Mouse (Mus musculus): Measurements from ENCODE around the gene Myo1e. TPM values are rescaled to one million over a fixed set of nuclear protein-coding genes. Genes with fewer than 3 reads are reported as not detected.
"Not testable (repeated sequence)": the region's sequence is repeated elsewhere in the genome, so short reads cannot be mapped to it uniquely, and the experiment has no call there.

Myo1e gene
- polyA plus RNA-seq, 1 experiment, result 0.02 TPM

DNA sequence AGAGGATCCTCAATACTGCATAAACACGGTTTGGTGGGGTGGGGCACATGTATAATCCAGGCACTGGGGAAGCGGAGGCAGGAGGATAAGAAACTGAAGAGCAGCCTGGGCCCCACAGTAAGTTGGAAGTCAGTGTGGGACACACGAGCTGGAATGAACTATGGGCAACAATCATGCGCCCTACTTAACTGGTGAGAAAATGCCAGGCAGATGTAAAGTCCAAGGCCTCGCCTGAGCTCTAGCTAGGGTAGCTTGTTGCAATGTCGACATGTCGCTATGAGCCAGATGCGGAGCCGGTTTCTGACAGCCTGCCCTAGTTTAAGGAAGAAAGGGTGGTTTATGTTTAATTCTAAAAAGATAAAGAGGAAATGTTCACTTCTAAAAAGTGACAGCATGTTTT, 37.9 kb downstream of the Myo1e start:
- Histone ChIP-seq H3K4me1 (ENCODE audit: control insufficient read depth) (no peaks in the 10 kb centered on the region), H3K4me3 (replicated peaks) (no peak overlapping the region), H3K9me3 (ENCODE audit: control insufficient read depth, low read length) (no peaks in the 10 kb centered on the region), H3K27me3 (ENCODE audit: control insufficient read depth) (no peaks in the 10 kb centered on the region), H3K36me3 (ENCODE audit: control insufficient read depth) (no peaks in the 10 kb centered on the region)
- TF ChIP-seq TAL1 (IDR thresholded peaks at IDR 0.05; ENCODE audit: low read length), result no peak
- no peak for TF ChIP-seq GATA1 (IDR thresholded peaks at IDR 0.05; ENCODE audit: low read length)

DNA sequence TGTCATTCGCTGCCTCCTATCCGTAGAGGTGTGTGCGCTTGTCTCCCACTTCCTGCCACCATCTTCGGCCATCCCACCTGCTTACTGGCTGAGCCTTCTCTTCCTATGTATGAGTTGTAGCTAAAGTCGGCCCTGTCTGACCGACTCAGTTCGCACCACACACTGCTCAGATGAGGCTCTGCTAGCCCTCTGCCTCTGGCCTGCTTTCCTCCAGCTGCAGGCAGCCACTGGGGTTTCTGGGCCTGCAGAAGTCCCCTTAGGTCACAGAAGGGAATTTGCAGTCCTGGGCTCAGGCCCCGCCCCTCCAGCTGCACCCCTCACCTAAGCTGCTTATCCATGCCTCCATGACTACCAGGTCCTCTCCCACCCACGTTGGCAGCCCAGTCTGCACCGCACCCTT, 39.3 kb downstream of the Myo1e start:
- Histone ChIP-seq H3K9me3 (ENCODE audit: control insufficient read depth, low read length) (no peaks in the 10 kb centered on the region), H3K4me1 (ENCODE audit: control insufficient read depth) (no peaks in the 10 kb centered on the region), H3K27me3 (ENCODE audit: control insufficient read depth) (no peaks in the 10 kb centered on the region), H3K4me3 (replicated peaks) (no peak overlapping the region), H3K36me3 (ENCODE audit: control insufficient read depth) (no peaks in the 10 kb centered on the region)
- TF ChIP-seq TAL1 (IDR thresholded peaks at IDR 0.05; ENCODE audit: low read length), result no peak
- no peak for TF ChIP-seq GATA1 (IDR thresholded peaks at IDR 0.05; ENCODE audit: low read length)

DNA sequence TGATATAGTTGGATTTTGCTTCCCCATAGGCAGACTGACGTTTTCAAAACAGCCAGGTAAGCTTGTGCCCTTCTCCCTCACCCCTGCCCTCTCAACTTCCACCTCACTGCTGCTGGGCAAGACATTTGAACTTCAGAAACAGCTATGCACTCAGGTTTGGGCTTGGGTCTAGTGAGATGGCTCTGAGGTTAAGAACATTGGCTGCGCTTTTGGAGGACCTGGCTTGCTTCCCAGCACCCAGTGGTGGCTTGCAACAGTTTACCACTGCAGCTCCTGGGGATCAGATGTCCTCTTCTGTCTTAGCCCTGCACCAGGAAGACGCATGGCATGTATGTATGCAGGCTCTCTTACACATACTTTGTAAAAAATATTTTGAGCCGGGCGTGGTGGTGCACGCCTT, 40.9 kb downstream of the Myo1e start:
- no peak overlapping the region for H3K4me3 ChIP-seq (replicated peaks)
- H3K36me3 ChIP-seq (ENCODE audit: control insufficient read depth), result no peaks in the 10 kb centered on the region
- TF ChIP-seq TAL1 (IDR thresholded peaks at IDR 0.05; ENCODE audit: low read length), result no peak
- TF ChIP-seq GATA1 (IDR thresholded peaks at IDR 0.05; ENCODE audit: low read length), result no peak
- H3K27me3 ChIP-seq (ENCODE audit: control insufficient read depth), result no peaks in the 10 kb centered on the region
- H3K4me1 ChIP-seq (ENCODE audit: control insufficient read depth), result no peaks in the 10 kb centered on the region
- no peaks in the 10 kb centered on the region for H3K9me3 ChIP-seq (ENCODE audit: control insufficient read depth, low read length)

DNA sequence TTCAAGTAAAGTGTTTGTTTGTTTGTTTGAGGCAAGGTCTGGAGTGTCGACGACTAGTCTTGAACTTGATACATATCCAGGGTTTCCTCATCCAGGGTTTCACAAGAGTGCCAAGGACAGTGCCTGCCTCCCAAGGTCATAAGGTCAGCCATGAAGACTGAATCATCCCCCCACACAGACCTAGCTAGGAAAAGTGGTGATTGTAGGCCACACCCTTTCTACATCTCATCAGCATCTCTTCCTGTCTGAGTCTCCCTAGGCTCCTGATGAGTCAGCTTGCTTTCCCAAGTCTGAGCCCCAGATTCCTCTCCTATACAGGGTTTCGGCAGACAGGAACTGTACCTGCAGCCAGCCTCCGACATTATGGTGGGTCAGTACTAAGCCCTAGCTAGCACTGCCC, 41.7 kb downstream of the Myo1e start:
- H3K4me3 ChIP-seq (replicated peaks), result no peak overlapping the region
- no peaks in the 10 kb centered on the region for H3K4me1 ChIP-seq (ENCODE audit: control insufficient read depth)
- TF ChIP-seq GATA1 (IDR thresholded peaks at IDR 0.05; ENCODE audit: low read length), result no peak
- TF ChIP-seq TAL1 (IDR thresholded peaks at IDR 0.05; ENCODE audit: low read length), result no peak
- no peaks in the 10 kb centered on the region for H3K9me3 ChIP-seq (ENCODE audit: control insufficient read depth, low read length)
- no peaks in the 10 kb centered on the region for H3K27me3 ChIP-seq (ENCODE audit: control insufficient read depth)
- H3K36me3 ChIP-seq (ENCODE audit: control insufficient read depth), result no peaks in the 10 kb centered on the region

DNA sequence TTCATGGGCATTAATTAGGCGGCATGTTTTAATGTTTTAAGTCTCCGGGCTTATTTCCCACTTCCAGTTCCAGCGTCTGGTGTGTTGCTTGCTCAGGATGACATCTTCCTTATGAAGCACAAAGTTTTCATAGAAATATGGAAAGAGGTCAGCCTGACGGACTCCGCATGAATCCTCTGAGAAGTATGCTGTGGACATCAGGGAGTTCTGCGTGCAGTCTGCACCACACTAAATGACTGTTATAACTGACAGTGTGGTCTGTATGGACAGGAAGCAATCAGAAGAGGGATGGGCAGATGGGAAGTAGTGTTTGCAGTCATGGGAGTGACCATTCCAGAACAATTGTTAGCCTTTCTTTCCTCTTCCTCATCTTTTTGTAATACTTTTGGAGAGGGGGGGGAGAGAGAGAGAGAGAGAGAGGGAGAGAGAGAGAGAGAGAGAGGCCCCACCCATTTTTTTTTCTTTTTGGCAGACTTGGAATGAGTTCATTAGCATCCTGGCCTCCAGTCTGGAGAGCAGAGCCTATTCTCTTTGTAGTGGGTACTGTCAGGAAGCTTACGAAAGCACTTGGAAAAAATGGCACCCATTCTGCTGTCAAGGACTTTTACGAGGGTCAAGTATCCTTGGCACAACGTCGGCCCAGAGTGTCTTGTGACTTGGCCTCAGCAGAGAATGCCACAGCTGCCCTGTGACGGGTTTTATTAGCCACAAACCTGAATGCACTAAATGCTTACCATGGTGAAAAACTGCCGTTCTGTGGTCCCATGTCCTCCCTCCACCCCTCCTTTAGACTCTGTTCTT, 42.9 kb downstream of the Myo1e start:
- no peaks in the 10 kb centered on the region for H3K4me1 ChIP-seq (ENCODE audit: control insufficient read depth)
- no peaks in the 10 kb centered on the region for H3K27me3 ChIP-seq (ENCODE audit: control insufficient read depth)
- TF ChIP-seq TAL1 (IDR thresholded peaks at IDR 0.05; ENCODE audit: low read length), result no peak
- TF ChIP-seq GATA1 (IDR thresholded peaks at IDR 0.05; ENCODE audit: low read length), result no peak
- no peaks in the 10 kb centered on the region for H3K9me3 ChIP-seq (ENCODE audit: control insufficient read depth, low read length)
- no peaks in the 10 kb centered on the region for H3K36me3 ChIP-seq (ENCODE audit: control insufficient read depth)
- H3K4me3 ChIP-seq (replicated peaks), result no peak overlapping the region

DNA sequence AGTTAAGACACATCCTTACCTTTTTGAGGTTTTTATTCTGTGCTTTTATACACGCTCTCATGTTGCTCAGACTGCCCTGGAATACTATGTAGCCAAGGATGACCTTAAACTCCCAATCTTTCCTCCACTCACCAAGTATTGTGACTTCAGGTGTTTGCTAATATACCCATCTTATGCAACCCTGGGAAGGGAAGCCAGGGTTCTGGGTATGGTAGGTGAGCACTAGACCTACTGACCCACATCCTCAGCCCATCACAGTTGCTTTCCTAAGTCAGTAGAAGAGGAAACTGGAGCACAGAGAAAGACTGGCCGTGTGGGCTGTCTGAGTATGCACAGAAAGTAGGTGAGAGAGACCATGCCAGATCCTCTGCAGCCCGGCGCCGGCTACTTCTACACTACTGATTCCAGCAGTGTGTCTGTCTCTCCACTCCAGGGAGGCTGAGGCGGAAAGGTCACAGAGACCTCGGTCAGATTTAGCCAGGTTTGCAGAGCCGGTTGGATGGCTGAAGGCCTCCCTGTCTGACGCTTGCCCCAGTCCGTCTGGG, 44.4 kb downstream of the Myo1e start:
- H3K27me3 ChIP-seq (ENCODE audit: control insufficient read depth), result no peaks in the 10 kb centered on the region
- H3K4me1 ChIP-seq (ENCODE audit: control insufficient read depth), result no peaks in the 10 kb centered on the region
- H3K9me3 ChIP-seq (ENCODE audit: control insufficient read depth, low read length), result no peaks in the 10 kb centered on the region
- H3K4me3 ChIP-seq (replicated peaks), result no peak overlapping the region
- H3K36me3 ChIP-seq (ENCODE audit: control insufficient read depth), result no peaks in the 10 kb centered on the region
- TF ChIP-seq TAL1 (IDR thresholded peaks at IDR 0.05; ENCODE audit: low read length) (no peak), GATA1 (IDR thresholded peaks at IDR 0.05; ENCODE audit: low read length) (no peak)

DNA sequence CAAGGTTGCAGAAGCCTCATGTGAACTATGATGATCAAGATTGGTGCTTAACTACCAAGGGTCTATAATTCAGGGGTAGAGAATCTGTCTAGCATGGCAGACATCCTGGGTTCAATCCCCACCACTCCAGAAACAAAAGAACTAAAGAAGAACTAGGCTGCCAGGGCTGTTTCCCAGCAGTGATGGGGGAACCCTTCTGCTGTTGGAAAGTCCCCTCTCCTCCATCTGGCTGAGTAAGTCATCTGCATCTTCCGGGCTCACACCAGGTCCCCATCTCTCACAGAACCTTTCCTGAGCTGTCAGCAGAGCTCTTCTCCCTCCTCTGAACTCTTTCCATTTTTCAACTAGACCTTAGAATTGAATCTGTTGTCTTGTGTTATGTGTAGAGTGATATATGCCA, 45.9 kb downstream of the Myo1e start:
- TF ChIP-seq GATA1 (IDR thresholded peaks at IDR 0.05; ENCODE audit: low read length) (no peak), TAL1 (IDR thresholded peaks at IDR 0.05; ENCODE audit: low read length) (no peak)
- Histone ChIP-seq H3K27me3 (ENCODE audit: control insufficient read depth) (no peaks in the 10 kb centered on the region), H3K36me3 (ENCODE audit: control insufficient read depth) (no peaks in the 10 kb centered on the region)

DNA sequence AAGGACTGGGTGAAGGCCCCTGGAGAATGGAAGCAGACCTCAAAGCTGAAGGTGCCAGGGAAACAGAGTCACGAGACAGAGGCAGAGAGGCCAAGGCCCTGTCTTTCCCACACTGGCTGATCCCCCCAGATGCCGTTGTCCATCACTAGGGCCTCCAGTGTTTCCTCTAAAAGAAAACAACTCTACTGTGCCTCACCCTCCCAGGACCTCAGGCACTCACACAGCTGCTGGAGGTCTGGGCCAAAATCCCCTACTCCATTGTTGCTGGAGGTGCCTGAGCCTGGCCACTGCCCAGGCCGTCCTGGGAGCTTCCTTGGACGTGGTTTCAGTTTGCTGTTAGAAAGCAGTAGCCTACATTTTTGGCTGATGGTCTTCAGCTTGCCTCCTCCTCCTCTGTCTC, 47.9 kb downstream of the Myo1e start:
- Histone ChIP-seq H3K36me3 (ENCODE audit: control insufficient read depth) (no peaks in the 10 kb centered on the region), H3K9me3 (ENCODE audit: control insufficient read depth, low read length) (no peaks in the 10 kb centered on the region), H3K4me3 (replicated peaks) (no peak overlapping the region), H3K27me3 (ENCODE audit: control insufficient read depth) (no peaks in the 10 kb centered on the region), H3K4me1 (ENCODE audit: control insufficient read depth) (no peaks in the 10 kb centered on the region)
- TF ChIP-seq GATA1 (IDR thresholded peaks at IDR 0.05; ENCODE audit: low read length), result no peak

More for the DNA sequence above, 45.9 kb downstream of the Myo1e start:
- no peaks in the 10 kb centered on the region for H3K9me3 ChIP-seq (ENCODE audit: control insufficient read depth, low read length)
- no peaks in the 10 kb centered on the region for H3K4me1 ChIP-seq (ENCODE audit: control insufficient read depth)
- no peak overlapping the region for H3K4me3 ChIP-seq (replicated peaks)

DNA sequence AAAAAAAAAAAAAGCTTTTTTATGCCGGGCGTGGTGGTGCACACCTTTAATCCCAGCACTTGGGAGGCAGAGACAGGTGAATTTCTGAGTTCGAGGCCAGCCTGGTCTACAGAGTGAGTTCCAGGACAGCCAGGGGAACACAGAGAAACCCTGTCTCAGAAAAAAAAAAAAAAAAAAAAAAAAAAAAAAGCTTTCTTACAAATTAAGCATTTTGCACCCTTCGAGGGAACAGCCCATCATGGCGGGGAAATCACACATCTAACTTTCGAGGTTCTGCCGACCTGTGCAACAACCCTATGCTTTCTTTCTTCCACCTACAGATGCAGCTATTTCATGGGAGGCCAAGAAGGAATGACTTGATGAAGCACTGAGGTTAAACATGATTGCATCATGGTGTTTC, 48.9 kb downstream of the Myo1e start:
- not testable (repeated sequence) for H3K4me1 ChIP-seq (ENCODE audit: control insufficient read depth); H3K36me3 ChIP-seq (ENCODE audit: control insufficient read depth); H3K27me3 ChIP-seq (ENCODE audit: control insufficient read depth); H3K9me3 ChIP-seq (ENCODE audit: control insufficient read depth, low read length); H3K4me3 ChIP-seq (replicated peaks)
